Mouse (Mus musculus): ENCODE data around the gene Vmn1r204.
"Not testable (repeated sequence)": the region's sequence is repeated elsewhere in the genome, so short reads cannot be mapped to it uniquely, and the experiment has no call there.

Vmn1r204 gene

GRCm38 (mm10) chr13:22552898-22553297 is at the start of gene Vmn1r204:
Vmn1r204 (plus strand) TSS chr13:22553198.
- DNase-seq (ENCODE audit: low spot score in 2 of 2): not testable (repeated sequence)

DNA sequence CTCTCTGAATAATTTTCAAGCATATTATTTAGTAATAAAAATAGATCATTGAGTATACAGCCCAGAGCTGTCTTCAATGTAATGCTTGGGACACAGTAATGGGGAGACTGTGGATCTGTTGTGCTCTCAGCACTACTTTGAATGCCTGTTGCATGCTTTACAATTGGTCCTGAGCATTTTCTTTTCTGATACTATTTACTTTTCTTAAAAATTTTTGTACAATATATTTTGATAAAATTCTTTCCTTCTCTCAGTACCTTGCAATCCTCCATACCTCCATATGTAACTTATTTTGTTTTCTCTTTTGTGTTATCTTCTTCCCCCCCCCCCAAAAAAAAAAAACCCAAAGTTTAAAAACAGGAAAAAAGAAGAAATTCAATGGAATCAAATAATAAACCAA is 47.7 kb upstream of the Vmn1r204 start, which contains the start of gene Vmn1r202:
TSS of gene Vmn1r202 (minus strand) at position 101 of the 400 bp plus-strand sequence.
- DNase-seq (ENCODE audit: low spot score in 2 of 2): no peak

DNA sequence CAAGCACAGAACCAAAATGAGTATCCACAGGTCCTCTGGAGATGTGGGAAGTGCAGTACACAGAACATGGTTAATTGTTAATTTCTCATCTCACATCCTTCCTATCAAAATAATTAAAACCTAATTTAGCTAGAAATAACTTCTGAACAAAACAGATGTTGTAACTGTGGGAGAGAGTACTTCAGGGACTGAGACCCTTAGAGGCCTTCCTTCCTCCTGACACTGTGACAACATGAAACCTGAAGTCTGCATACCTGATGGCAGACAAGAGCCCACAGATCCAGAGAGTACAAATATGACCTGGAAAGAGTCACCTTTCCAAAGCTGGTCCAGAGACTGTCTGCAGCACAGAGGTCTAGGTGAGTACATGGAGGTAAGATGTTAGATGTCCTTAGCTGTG is 35.2 kb upstream of the Vmn1r204 start, which contains the start of gene Vmn1r203:
TSS of gene Vmn1r203 (plus strand) at position 301 of the 400 bp plus-strand sequence.
- DNase-seq (ENCODE audit: low spot score in 2 of 2): no peak

DNA sequence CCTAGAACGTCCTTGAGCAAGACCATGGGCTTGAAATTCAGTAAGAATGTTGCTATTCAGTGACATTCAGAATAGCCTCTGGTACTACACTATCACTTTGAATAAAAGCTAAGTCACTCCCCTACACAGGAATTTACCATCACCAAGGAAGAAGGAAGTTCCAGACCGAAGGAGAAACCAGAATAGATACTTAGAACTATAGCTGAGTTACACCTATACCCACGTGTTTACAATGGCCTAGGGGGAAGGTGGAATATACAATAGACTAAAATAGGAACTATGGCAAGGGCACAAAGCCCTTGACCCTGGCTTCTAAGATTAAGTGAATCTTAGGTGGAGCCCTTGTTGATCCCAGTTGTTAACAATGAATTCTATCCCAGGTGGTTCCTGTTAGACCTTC is 21.9 kb downstream of the Vmn1r204 start:
- not testable (repeated sequence) for DNase-seq (ENCODE audit: low spot score in 2 of 2)

GRCm38 (mm10) chr13:22583336-22583735 is 30.3 kb downstream of the Vmn1r204 start:
- not testable (repeated sequence) for DNase-seq (ENCODE audit: low spot score in 2 of 2)

DNA sequence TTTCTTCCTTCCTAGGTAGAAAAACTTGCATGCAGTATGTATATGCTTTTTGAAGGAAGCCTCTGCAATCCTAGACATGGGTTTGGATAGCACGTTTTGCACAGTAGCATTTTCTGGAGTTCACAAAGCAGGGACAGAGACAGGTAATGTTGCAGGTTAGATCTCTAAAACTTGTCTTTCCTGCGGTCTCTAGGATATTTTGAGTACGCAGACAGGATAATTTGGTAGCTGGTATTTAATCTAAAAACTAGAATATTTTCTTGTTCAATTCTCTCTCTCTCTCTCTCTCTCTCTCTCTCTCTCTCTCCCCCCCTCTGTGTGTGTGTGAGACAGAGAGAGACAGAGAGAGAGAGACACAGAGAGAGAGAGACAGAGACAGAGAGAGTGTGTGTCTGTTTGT is 39.9 kb downstream of the Vmn1r204 start, which contains the start of gene Vmn1r205:
TSS of gene Vmn1r205 (minus strand) at position 101 of the 400 bp plus-strand sequence.
- DNase-seq (ENCODE audit: low spot score in 2 of 2): no peak
